Mouse (Mus musculus): ENCODE measurements around the gene Epm2aip1.

Epm2aip1 gene

GRCm38 (mm10) chr9:111271434-111272160 is at the start of gene Epm2aip1, which contains the start of gene Mlh1:
Gene Epm2aip1 (plus strand): TSS chr9:111271929.
Gene Mlh1 (minus strand): TSS chr9:111271791.
- peak; percentile 100 for DNase-seq

DNA sequence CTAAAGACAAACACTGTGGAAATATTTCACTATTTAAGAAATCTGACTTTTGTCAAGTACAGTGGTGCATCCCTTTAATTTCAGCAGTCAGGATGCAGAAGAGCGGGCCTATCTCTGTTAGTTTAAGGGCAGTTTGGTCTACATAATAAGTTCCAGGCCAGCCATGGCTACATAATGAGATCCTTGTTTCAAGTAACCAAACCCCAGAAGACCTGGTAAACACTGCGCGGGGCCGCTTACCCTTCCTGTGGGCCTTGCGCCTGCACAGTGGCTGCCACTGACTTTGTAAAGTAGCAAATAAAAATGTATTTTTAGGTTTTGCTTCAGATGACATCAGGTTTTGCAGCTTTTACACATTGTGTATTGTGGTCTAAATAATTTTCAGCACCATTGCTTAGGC is 48.3 kb upstream of the Epm2aip1 start:
- no peak for DNase-seq

- no peak for DNase-seq
These were observed 43.3 kb upstream of the Epm2aip1 start for GRCm38 (mm10) chr9:111228446-111228845.

DNA sequence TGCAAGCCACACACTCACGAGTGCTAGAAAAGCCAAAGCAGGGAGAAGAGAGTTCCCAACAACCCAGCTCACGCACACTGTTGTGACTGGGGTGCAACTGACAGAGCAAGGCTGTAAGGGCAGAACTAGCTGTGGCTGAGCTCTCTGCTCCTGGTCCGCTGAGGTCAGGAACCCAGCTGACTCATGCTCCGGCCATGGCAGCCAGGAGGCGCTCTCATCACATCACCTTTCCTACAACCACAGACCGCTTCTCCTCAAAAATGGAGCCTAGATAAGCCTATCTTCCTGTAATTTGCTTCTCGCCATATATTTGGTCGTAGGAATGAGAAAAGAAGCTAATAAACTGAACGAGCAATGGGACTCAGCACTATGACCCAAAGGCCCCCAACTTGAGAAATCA is 37.0 kb upstream of the Epm2aip1 start:
- DNase-seq: no peak

DNA sequence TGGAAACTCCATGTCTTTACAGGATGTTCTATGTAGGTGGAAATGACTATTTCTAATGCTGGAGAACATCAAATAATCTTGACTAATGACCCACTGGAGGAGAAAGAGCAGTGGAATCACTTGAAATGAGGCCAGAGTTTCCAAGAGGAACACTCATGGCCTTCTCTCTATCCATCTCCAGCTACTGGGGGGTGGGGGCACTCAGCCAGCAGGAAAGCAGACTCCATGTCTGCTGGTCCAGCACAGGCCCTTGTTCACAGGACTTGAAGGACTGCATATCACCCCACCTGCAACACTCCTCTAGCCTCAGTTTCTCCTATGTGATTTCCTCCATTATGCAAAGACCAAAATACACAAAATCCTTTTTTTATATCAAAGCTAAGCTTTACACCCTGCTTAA is 34.0 kb upstream of the Epm2aip1 start:
- no peak for DNase-seq

- no peak for DNase-seq
These were observed 31.9 kb upstream of the Epm2aip1 start for GRCm38 (mm10) chr9:111239821-111240220.

- no peak for DNase-seq
These were observed 28.3 kb upstream of the Epm2aip1 start for GRCm38 (mm10) chr9:111243384-111243783.

DNA sequence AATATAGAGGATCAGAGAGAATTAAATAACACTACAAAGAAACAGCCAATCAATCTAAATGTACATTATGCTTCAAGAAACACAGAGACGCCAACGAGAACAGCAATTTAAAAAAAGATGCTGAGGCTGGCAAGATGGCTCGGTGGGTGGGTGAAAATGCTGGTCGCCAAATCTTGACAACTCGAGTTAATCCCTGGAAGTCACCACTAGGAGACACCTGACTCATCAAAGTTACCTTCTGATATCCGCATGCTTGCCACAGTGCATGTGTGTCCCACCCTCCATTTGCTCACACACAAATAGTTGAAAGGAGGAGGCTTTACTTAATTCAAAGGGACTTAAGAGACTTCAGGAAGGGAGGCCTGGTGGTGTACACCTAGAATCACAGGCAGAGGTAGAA is 26.2 kb upstream of the Epm2aip1 start:
- no peak for DNase-seq

- no peak for DNase-seq
These were observed 24.0 kb upstream of the Epm2aip1 start for GRCm38 (mm10) chr9:111247682-111248246.

DNA sequence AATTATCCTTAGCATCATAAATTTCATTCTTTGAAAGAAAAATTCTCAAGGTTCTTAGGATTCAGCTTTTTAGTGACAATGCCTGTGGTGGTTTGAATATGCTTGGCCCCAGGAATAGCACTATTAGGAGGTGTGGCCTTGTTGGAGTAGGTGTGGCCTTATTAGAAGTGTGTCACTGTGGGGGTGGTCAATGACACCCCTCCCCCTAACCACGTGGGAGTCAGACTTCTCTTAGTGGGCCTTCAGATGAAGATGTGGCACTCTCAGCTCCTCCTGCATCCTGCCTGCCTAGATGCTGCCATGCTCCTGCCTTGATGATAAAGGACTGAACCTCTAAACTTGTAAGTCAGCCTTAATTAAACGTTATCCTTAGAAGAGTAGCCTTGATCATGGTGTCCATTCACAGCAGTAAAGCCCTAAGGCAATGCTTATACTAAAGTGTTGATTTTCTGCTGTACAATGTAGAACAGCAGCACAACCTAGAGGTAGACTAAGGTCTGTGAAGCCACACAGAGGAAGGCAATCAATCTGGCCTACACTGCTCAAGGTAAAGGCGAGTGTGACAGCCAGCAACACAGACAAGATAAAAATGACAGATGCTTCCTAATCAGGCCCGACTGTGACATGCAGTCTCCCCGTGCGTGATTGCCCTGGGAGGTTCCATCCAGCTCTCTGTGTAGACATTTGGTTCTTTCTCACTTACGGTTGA is 19.4 kb upstream of the Epm2aip1 start:
- DNase-seq: no peak

DNA sequence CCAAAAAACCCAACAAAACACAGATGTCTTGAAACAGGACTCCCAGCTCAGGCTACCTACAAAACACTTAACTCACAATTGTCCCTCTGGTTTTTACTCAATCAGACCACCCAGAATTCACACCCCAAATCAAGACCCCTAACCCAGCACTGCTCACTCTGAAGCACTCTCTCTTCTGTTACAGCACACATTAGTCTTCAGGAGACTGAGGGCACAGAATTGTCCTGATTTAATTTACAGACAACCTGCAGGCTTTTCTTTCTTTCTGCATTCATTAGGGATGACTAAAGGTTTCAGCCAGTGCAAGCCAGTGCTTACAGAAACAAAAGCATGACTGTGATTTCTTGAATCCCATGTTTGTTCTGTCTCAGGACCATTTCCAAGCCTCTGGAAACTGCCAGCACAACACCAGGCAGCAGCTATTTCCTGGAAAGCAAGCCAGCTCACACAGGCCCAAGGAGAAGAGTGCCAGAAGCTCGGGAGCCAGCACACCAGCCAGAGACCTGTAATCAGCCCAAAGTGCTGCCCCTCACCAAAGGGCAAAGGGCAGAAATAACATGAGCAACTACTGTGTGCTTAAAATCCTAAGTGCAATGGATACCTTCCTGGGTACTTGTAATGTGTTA is 11.3 kb upstream of the Epm2aip1 start:
- no peak for DNase-seq

GRCm38 (mm10) chr9:111261356-111261755 is 10.4 kb upstream of the Epm2aip1 start:
- DNase-seq: no peak

DNA sequence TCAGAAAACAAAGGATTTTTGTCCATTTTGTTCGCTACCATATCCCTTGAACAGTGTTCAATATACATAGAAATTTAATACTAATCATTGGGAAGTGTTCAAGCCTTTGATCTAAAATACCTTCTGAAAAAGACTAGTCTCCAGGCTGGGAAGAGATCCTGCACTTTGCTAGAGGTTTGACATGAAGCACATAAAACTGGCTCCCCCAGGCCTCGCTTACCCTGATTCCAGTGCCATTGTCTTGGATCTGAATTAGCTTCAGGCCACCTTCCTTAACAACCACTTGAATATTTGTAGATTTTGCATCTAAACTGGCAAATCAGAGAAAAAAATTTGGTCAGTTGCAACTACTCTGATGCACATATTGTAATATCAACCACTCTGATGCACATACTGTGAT is 3.7 kb upstream of the Epm2aip1 start:
- no peak for DNase-seq

- DNase-seq: no peak
These were observed 1.1 kb upstream of the Epm2aip1 start for GRCm38 (mm10) chr9:111270606-111271005.

DNA sequence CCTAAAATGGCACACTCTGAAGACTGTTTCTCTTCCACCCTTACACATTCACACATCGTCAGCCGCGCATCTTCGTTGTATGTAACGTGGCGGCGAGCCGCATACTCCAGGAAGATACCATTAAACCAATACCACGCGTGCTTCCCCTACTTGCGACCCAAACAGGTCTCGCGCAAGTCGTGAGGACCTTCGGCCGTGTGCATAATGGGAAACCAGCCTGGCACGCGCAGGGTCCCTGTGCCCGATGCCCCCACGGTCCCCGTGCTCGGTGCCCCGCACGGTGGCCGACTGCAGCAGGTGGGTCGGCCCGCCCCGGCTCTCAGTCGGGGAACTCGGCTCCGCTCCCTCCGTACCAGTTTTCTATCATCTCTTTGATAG is 684 bp upstream of the Epm2aip1 start:
- DNase-seq: no peak

- DNase-seq: peak in 1 of 2 experiments; percentile 21
These were observed 627 bp downstream of the Epm2aip1 start for GRCm38 (mm10) chr9:111272356-111272755.

GRCm38 (mm10) chr9:111272996-111273785 is 1.5 kb downstream of the Epm2aip1 start:
- no peak for DNase-seq

DNA sequence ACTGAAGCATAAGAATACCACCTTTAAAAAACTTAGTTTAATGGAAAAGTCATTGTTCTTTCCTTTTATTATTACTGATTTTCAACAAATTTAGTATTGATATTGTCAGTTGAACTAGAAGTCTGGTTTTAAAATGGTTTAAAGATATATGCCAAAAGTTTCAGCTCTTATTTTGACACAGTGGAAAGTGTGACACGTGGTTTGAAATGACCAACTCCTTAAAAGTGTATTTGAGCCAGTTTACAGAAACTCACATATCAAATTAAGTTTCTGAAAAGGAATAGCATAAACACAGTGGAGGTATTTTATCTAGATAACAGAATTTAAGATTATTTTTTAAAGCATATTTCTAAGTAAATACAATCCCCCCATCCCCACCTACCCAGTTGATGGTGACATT is 2.2 kb downstream of the Epm2aip1 start:
- no peak for DNase-seq

DNA sequence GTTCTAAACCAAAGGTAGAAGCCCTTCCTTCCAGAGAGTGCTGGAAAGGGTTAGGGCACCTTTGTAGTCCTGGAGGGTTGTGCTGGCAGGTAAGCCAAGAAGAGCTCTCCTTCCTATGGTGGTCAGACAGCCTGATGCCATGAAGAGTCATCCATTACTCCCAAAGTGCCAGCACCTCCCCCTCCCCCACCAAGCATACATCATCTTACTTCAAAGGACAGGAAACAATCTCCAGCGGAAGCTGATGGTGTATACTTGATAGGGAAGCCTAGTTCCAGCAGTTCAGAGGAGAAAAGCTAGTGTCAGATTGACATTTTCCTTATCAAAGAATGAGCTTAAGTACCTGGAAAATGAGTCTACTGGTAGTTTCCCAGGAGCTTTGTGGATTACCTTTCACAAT is 3.4 kb downstream of the Epm2aip1 start:
- no peak for DNase-seq

DNA sequence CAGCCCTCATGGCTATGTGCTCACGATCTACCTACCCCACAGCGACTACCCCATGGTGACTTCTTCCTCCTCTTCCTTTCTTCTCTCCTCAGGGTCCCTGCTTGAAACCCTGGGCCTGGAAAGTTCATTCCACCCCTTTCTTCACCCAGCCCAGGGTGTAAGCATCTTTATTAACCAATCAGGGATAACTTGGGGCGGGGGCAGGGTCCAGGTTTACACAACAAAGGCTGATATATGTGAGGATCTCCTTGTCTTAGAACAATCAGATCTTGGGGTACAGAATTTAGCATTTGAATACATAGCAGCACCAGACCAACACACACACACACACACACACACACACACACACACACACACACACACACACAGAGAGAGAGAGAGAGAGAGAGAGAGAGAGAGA is 13.3 kb downstream of the Epm2aip1 start:
- no peak for DNase-seq

DNA sequence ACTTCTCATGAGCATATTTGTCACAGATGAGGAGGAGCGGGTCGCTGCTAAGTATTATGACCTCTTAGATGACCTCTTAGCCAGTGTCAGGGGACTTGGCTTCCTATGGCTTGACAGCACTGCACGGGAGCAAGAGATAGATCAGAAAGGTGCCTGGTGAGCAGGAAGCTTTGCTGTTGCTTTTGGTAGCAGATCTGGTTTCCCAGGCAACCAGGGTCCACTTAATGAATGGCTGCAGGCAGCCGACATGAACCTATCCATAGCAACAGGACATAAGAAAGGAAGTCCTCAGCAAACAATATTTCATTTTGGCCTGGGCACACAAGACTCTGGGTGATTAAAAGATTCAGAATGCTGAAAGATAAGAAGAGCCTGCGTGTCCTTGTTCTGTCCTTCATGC is 13.9 kb downstream of the Epm2aip1 start:
- no peak for DNase-seq

DNA sequence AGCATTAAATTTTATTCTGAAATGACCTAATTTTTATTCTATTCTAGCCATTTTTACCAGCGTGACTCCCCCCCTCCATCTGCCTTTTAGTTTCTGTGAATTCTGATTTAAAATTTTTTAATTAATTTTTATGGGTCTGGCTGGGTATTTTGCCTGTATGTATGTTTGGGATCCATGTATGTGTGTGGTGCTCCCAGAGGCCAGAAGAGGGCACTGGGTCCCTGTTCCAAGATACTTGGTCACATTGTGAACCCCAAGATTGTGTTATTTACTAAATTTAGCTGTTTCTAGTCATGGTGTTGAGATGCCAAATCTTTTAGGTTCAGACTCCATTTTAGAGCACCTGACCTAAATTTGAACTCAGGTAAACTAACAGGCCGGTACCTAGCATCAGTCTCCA is 14.7 kb downstream of the Epm2aip1 start:
- no peak for DNase-seq

DNA sequence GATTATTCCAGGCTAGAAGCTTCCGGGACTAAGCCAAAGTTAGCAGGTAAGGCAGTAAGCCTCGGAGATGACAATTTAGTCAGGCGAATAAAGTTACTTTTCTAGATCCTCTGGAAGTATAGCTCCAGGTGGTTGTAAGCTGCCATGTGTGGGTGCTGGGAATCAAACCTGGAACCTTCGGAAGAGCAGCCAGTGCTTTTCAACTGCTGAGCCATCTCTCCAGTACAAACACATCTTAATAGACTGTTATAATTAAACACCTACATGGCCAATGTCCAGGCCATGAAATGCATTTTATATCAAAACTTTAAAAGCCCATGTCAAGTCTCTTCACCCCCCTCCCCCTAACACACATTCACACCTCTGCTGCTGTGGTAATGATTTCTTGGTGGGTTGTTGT is 16.2 kb downstream of the Epm2aip1 start:
- no peak for DNase-seq

Measured in cerebellum, postnatal 36 days (tissue).